Mouse (Mus musculus): ENCODE measurements at regions not wholly inside any gene's neighbourhood (a gene's known extent, or its start where the extent isn't known, plus 50 kb on each side); places are given as distances from the start of the nearest gene placed in this dataset.
A peak's percentile ranks its signal among the peaks of the same experiment; 100 is the strongest.

DNA sequence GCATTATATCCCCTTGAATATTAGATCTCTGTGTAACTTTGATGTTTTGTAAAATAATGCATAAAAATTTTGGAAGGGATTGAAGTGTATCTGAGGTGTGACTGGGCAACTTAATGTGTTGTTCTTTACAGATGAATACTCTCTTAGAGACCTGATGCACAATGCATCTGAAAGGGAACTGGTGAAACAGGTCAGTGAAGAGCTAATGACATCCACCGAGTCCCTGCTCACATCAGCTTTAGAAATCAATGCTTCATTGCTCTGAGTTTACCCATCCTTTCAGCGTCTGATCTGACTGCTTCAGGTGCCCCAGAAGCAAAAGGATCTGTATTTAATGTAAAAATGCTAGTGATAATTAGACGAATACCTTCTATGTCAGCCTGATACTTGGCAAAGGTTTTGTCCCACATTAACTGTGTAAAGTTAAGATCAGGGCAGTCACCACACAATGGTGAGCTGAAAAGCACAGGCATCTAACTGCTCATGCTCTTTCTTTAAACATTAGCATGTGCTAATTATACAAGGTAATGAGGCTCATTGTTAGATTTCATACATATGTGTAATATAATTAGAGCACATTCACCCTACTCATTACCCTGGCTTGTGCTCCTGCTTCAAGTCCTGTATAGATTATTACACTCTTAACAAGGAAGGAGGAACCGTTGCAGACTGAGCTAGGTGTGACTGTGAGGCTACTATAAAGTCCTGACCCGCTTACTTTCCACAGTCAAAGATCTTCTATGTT lies 204.6 kb upstream of the Tlr4 start:
- Histone ChIP-seq H3K27ac (no peak overlapping the region), H3K4me2 (no peak overlapping the region), H3K36me3 (ENCODE audit: poor library complexity, severe bottlenecking) (no peaks in the 10 kb centered on the region), H3K9me3 (replicated peaks) (no peaks in the 10 kb centered on the region), H3K27me3 (no peaks in the 10 kb centered on the region), H3K4me1 (no peaks in the 10 kb centered on the region), H3K9ac (no peak overlapping the region), H3K4me3 (no peak overlapping the region)
- 38% methylated on average over 5 of the region's 5 CpGs for WGBS
- peak; percentile 85 for ATAC-seq

DNA sequence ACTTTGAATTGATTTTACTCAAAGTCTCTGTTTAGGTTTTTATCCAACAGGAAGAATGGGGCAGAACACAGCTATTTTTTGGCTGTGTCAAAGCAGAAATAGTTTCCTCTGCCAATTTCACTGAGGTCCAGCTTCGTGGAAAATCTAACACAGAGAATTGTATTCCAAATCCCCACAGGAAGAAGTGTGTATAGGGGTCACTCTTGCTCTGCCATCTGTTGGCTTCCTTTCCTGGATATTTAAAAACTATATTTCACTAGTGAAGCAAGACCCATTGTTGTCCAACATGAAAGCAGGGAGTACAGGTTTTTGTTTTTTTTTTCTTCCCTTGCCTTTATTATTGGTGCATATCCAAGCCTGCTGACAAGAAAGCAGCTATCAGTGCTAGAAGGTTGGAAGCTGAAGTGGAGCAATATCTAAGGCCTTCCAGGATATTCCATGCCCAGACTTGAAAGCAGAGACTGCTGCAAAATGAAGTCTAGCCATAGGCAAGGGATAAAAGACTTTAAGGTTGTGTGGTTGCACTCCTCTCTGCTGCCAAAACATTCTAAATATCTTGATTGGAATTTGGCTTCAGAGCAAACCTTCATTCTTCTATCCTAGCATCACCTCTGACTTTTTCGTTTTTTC lies 208.5 kb upstream of the Tlr4 start:
- Histone ChIP-seq H3K27ac (no peak overlapping the region), H3K4me3 (no peak overlapping the region), H3K9me3 (replicated peaks) (no peaks in the 10 kb centered on the region), H3K27me3 (no peaks in the 10 kb centered on the region), H3K9ac (no peak overlapping the region), H3K4me1 (no peaks in the 10 kb centered on the region), H3K4me2 (no peak overlapping the region), H3K36me3 (ENCODE audit: poor library complexity, severe bottlenecking) (no peaks in the 10 kb centered on the region)
- no peak for ATAC-seq
- 77% methylated on average over 2 of the region's 2 CpGs for WGBS

DNA sequence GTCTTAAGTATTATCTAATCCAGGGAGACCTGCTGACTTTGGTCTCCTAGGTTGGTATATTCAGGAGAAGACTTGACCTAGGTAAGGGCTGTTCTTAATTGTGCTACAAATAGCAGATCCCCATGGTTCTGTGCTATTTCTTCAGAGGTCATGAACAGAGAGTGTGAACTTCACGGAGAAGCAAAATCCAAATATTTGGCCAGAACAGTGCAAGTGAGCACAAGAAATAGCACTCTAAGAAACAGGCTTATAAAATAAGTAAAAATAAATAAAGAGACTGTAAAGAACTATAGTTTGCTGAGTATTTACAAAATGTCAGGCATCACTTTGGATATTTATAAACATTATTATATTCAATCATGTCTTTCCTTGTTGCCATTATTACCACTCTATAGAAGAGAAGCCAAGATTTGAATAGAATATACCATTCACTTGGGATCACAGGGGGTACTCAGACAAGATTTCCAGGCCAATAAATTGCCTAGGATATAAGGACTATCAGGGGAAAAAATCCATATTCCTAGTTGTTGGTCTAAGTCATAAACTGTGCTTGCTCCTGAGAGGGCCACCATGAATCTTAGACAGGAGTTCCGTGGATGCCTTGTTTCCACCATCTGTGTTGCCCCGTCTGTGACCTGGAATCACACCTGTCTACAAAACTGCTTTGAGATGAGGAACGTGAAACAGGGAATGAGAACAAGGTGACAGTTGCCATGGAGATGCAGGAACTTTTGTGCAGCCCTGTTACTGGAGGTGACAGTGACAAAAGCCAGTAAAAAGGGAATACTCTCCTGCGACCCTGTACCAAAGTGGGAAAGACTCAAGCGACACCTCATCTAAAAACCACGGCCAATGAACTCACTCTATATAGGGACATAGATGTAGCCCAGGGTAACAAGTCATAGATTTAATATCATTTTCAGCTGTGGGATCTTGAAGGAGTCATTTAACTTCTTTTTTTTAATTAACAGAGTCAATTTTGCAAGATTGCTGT lies 209.3 kb upstream of the Tlr4 start:
- 80% methylated on average over 7 of the region's 7 CpGs for WGBS
- no peak for ATAC-seq

DNA sequence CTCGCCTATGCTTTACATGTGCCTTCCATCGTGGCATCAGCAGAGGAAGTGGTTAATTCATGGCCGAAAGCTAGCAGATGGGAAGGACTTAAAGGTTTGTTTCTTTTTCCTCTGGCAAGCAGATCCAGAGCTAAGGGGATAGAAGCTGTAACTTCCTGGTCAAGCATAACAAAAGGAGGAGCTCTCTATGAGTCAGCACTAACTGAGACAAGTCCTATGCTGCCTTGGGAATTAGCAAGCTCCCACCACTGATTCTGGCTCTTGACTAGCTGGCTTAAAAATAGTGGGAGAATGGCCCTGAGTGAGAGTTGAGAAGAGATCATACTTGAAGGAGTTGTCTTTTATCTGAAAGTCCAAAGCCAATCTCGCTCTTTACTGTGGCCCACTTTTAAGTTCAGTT lies 210.3 kb upstream of the Tlr4 start:
- WGBS = 89% methylated on average over 4 of the region's 4 CpGs
- ATAC-seq = no peak

More for the DNA sequence above, 209.3 kb upstream of the Tlr4 start:
- H3K4me2 ChIP-seq = no peak overlapping the region
- H3K9ac ChIP-seq = no peak overlapping the region
- H3K27me3 ChIP-seq = no peaks in the 10 kb centered on the region
- H3K36me3 ChIP-seq (ENCODE audit: poor library complexity, severe bottlenecking) = no peaks in the 10 kb centered on the region
- H3K4me1 ChIP-seq = no peaks in the 10 kb centered on the region
- H3K4me3 ChIP-seq = no peak overlapping the region
- no peak overlapping the region for H3K27ac ChIP-seq
- no peaks in the 10 kb centered on the region for H3K9me3 ChIP-seq (replicated peaks)

DNA sequence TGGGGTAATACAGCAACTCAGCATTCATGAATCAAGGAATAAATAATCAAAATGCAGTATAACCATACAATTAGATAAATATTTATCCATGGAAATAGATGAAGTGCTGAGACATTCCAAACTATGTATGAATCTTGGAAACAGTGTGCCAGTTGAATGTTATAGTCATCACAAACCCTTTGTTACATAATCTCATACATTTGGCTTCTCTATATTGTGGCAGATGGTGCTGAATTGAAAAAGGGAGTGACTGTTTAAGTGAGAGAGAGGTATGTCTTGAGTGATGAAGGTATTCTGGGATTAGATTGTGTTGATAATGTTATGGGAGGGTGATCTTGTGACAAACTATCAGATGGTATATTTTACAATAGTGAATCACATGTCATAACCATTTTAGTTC lies 200.4 kb upstream of the Astn2 start:
- H3K4me2 ChIP-seq = no peak overlapping the region
- no peak overlapping the region for H3K9ac ChIP-seq
- no peaks in the 10 kb centered on the region for H3K36me3 ChIP-seq (ENCODE audit: poor library complexity, severe bottlenecking)
- H3K9me3 ChIP-seq (replicated peaks) = no peaks in the 10 kb centered on the region
- no peaks in the 10 kb centered on the region for H3K4me1 ChIP-seq
- H3K27ac ChIP-seq = no peak overlapping the region
- H3K4me3 ChIP-seq = no peak overlapping the region
- H3K27me3 ChIP-seq = no peaks in the 10 kb centered on the region
- no peak for ATAC-seq

More for the DNA sequence above, 210.3 kb upstream of the Tlr4 start:
- Histone ChIP-seq H3K9ac (no peak overlapping the region), H3K9me3 (replicated peaks) (no peaks in the 10 kb centered on the region), H3K4me2 (no peak overlapping the region), H3K27ac (no peak overlapping the region), H3K36me3 (ENCODE audit: poor library complexity, severe bottlenecking) (no peaks in the 10 kb centered on the region), H3K4me3 (no peak overlapping the region), H3K27me3 (no peaks in the 10 kb centered on the region), H3K4me1 (no peaks in the 10 kb centered on the region)

DNA sequence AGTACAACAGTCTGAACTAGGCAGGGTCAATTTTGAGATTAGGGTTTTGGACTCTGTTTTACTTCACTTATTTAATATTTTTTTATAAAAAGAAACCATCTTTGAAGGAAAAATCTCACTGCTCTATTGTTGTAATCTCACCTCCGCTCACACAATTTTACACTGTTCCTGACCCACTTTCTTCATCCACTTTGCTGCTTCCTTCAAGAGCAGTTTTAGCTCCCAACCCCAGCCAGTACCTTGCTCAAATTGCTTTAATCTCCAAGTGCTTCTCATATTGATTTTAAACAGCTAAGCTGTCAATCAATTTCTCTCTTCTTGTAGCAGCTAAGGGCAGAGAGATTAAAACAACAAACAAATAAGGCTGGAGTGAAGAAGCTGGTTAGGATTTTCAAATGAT lies 194.3 kb upstream of the Astn2 start:
- no peaks in the 10 kb centered on the region for H3K36me3 ChIP-seq (ENCODE audit: poor library complexity, severe bottlenecking)
- WGBS = 91% methylated on average over 1 of the region's 1 CpGs
- no peaks in the 10 kb centered on the region for H3K27me3 ChIP-seq
- no peak overlapping the region for H3K9ac ChIP-seq
- H3K27ac ChIP-seq = no peak overlapping the region
- no peaks in the 10 kb centered on the region for H3K4me1 ChIP-seq
- no peak for ATAC-seq
- no peaks in the 10 kb centered on the region for H3K9me3 ChIP-seq (replicated peaks)
- no peak overlapping the region for H3K4me2 ChIP-seq
- H3K4me3 ChIP-seq = no peak overlapping the region

DNA sequence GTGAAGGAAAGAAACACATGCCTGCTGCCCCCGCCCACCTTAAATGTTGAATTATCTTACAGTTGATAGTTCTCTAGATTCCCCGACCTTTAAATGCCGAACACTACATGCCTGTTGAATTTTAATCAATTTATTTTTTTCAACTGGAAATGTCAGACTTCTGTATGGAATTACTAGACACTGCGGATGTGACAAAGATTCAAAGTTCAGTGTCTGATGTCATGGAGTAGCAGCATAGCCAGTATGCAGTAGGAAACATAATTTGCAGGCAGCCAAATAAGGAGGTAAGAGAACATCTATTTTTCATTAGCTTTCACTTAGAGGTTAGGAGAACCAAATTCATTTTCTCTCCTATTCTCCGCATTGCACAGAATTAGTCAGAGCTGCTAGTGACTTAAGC lies 182.2 kb upstream of the Astn2 start:
- no peaks in the 10 kb centered on the region for H3K9me3 ChIP-seq (replicated peaks)
- H3K27me3 ChIP-seq = no peaks in the 10 kb centered on the region
- H3K4me1 ChIP-seq = peaks cover 8% of the 10 kb centered on the region
- no peaks in the 10 kb centered on the region for H3K36me3 ChIP-seq (ENCODE audit: poor library complexity, severe bottlenecking)
- H3K27ac ChIP-seq = no peak overlapping the region
- H3K4me3 ChIP-seq = no peak overlapping the region
- 39% methylated on average over 5 of the region's 5 CpGs for WGBS
- ATAC-seq = peak; percentile 21; the same call in 1 of the 2 replicates
- H3K4me2 ChIP-seq = no peak overlapping the region
- H3K9ac ChIP-seq = no peak overlapping the region

DNA sequence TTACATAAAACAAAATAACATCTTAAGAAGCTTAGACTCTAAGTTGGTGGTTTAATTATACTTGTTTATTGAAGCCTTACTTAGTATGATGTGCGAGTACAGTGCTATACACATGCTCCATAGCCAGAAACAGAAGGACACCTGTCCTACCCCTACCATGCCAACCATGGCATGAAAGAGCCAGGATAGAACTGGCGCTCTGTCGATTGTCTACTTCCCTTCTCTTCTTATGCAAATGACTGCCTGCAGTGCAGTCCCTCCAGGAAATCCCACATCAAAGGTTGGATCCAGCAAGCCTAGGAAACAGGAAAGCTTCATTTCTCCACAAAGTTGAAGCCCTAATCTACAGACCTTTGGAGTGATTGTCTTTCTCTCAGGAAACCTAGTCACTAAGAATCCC lies 181.8 kb upstream of the Astn2 start:
- Histone ChIP-seq H3K4me3 (no peak overlapping the region), H3K27me3 (no peaks in the 10 kb centered on the region), H3K9me3 (replicated peaks) (no peaks in the 10 kb centered on the region), H3K9ac (no peak overlapping the region), H3K4me2 (no peak overlapping the region), H3K27ac (no peak overlapping the region), H3K4me1 (peaks cover 8% of the 10 kb centered on the region), H3K36me3 (ENCODE audit: poor library complexity, severe bottlenecking) (no peaks in the 10 kb centered on the region)
- WGBS = 14% methylated on average over 3 of the region's 3 CpGs
- ATAC-seq = peak; percentile 73; the same call in 1 of the 2 replicates

DNA sequence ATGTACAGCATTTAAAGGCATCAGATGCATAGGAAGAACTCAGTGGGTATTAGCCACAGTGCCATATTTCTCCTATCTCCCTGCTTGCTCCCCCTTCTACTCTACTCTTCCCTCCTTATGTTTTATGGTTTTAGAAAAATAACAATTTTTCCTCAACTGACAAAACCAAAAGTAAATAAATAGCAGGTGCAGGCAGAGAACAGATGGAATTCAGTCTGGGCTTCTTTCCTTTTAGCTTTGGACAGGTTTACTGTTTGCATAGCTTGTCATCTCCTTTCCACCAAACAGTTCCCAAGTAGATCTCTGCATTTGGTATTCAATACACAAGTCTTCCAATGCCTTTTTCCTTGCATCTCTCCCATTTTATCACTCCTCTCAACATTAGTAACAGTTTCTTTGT lies 152.5 kb upstream of the Astn2 start:
- no peak overlapping the region for H3K9ac ChIP-seq
- H3K27me3 ChIP-seq = no peaks in the 10 kb centered on the region
- H3K9me3 ChIP-seq (replicated peaks) = no peaks in the 10 kb centered on the region
- H3K4me1 ChIP-seq = no peaks in the 10 kb centered on the region
- no peak overlapping the region for H3K4me2 ChIP-seq
- H3K27ac ChIP-seq = no peak overlapping the region
- no peak for ATAC-seq
- no peak overlapping the region for H3K4me3 ChIP-seq
- H3K36me3 ChIP-seq (ENCODE audit: poor library complexity, severe bottlenecking) = no peaks in the 10 kb centered on the region

DNA sequence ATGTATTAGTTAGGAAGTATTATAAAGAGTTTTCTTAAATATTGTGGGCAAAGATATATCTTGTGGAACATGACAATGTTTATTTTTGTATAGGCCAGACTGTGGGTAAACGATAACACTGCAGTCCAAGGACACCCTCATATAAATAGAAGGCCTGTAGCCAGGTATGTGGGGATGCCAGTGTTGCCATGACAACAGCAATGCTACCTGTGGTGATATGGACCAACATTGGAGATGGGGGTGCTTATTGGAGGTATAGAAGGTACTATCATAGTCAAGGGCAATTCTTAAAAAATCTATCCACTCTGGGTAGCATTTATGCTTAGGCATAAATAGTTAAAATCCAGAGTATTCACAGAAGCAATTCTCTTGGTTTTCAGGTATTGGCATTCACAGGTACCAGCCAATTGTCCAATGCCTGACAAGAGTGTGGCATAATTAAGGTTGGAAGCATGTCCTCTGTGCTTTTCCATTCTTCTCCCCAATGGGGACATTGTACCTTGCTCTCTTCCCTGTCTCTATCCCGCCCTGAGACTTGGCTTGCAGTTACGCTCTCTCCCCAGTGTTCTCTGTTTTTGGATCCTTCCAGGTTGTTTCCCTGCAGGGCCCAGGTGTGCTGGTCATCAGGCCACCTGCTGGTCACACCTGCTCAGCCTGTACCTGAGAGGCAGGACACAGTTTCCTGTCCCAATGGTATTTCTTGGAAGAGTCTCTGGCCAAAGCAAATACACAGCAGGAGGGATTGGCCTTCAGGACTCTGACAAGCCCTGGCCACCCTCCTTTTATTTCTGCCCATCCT lies 146.1 kb upstream of the Astn2 start:
- ATAC-seq = no peak
- 82% methylated on average over 3 of the region's 3 CpGs for WGBS

DNA sequence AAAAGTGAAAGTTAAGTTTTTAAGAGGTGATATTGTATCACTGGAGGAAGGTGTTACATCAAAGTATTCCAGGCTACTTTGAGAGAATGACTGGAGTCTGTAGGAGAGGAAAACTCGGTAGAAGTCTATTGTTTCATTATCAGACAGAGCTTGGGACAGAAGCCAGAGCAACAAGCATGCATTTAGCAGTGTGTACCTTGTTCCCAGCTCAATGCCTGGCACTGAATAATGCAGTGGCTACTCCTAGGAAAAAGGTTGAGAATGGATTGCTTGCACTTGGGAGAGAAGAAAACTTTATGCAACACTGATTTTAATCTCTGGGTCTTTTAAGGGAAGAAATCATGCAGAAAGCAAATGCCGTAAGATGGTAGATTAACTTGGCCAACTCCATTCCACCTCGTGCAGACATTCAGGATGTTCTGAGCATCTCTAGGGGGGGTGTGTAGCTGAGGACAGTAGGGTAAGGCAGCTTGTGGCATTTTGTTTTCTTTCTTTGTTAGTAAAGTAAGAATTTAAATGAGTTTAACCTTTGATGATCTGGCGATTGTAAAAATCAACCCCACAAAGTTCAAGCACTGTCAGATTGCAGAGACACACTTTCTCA lies 138.5 kb upstream of the Astn2 start:
- peak; percentile 62; the same call in 1 of the 2 replicates for ATAC-seq
- Histone ChIP-seq H3K9me3 (replicated peaks) (no peaks in the 10 kb centered on the region), H3K27me3 (no peaks in the 10 kb centered on the region), H3K36me3 (ENCODE audit: poor library complexity, severe bottlenecking) (no peaks in the 10 kb centered on the region), H3K9ac (no peak overlapping the region), H3K4me1 (peaks cover 9% of the 10 kb centered on the region), H3K4me2 (no peak overlapping the region), H3K27ac (no peak overlapping the region), H3K4me3 (no peak overlapping the region)
- 34% methylated on average over 4 of the region's 4 CpGs for WGBS

More for the DNA sequence above, 146.1 kb upstream of the Astn2 start:
- H3K9ac ChIP-seq = no peak overlapping the region
- H3K27me3 ChIP-seq = no peaks in the 10 kb centered on the region
- H3K4me2 ChIP-seq = no peak overlapping the region
- no peaks in the 10 kb centered on the region for H3K4me1 ChIP-seq
- no peaks in the 10 kb centered on the region for H3K9me3 ChIP-seq (replicated peaks)
- H3K36me3 ChIP-seq (ENCODE audit: poor library complexity, severe bottlenecking) = no peaks in the 10 kb centered on the region
- no peak overlapping the region for H3K4me3 ChIP-seq
- no peak overlapping the region for H3K27ac ChIP-seq
